12 mouse cellular contexts compared by ENCODE assay signal in the genomic region with DNA sequence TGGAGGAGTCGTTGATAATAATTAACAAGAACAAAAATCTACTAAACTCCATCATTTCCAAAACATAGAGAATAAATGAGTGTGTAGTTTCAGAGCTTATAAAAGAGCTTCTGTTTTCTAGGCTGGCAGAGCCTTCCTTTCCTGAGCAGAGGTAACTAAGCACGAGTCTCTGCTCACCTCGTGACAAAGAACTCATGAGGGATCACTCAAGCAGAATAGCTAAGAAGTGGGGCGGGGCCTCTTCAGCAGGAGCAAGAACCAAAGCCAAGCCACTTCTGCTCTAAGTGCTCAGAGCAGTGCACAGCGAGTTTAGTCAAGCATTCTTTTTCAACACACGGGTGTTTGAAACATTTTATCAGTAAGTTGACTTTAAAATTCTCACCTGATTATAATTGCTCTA. TPM values are rescaled to one million over a fixed set of nuclear protein-coding genes. Genes with fewer than 3 reads are reported as not detected.
DNase-seq lines count a peak whose midpoint lies in the region; ATAC-seq and TF ChIP-seq lines count a peak whose summit lies in the region.
"Had no signal": no experiment of that assay in that cellular context is flagged by ENCODE, and none has a peak within 500 bp of the region (broad histone marks: within the 10 kb centered on the region; RNA-seq: fewer than 3 reads in every experiment).

No protein-coding gene starts in this region.

- no peak overlapping the region for H3K4me2 ChIP-seq in kidney, embryonic 16.5 days (replicated peaks; ENCODE audit: low read depth, low read length)
- H3K4me2 ChIP-seq: heart, embryonic 11.5 days had no signal

- no peak overlapping the region for H3K27ac ChIP-seq in kidney, embryonic 16.5 days (ENCODE audit: low read length)

- H3K4me3 ChIP-seq in G1E (ENCODE audit: low read depth, low read length), result no peak overlapping the region
- H3K4me3 ChIP-seq in kidney, embryonic 16.5 days (ENCODE audit: low read length), result no peak overlapping the region

- WGBS in kidney, embryonic 16.5 days, result 44% methylated on average over 6 of the region's 6 CpGs

- H3K27me3 ChIP-seq in G1E (ENCODE audit: insufficient read depth, low read length), result no peaks in the 10 kb centered on the region
- no peaks in the 10 kb centered on the region for H3K27me3 ChIP-seq in kidney, embryonic 16.5 days (ENCODE audit: insufficient read depth, low read length)
- H3K27me3 ChIP-seq: Patski had no signal

- H3K9ac ChIP-seq in kidney, embryonic 16.5 days (replicated peaks; ENCODE audit: low read length), result no peak overlapping the region

- peaks cover 45% of the 10 kb centered on the region for H3K4me1 ChIP-seq in G1E (ENCODE audit: insufficient read depth, low read depth, low read length)
- no peaks in the 10 kb centered on the region for H3K4me1 ChIP-seq in kidney, embryonic 16.5 days (ENCODE audit: insufficient read depth, low read length)

- peaks cover 41% of the 10 kb centered on the region for H3K36me3 ChIP-seq in G1E (replicated peaks)
- no peaks in the 10 kb centered on the region for H3K36me3 ChIP-seq in kidney, embryonic 16.5 days (ENCODE audit: insufficient read depth, low read length)

- no peaks in the 10 kb centered on the region for H3K9me3 ChIP-seq in G1E (replicated peaks)
- H3K9me3 ChIP-seq in kidney, embryonic 16.5 days (ENCODE audit: low read length), result no peaks in the 10 kb centered on the region

- no peak for TF ChIP-seq CTCF in G1E (IDR thresholded peaks at IDR 0.05; ENCODE audit: low read depth, low read length)

- ATAC-seq in G1E (ENCODE audit: extremely low read depth, insufficient number of reproducible peaks, low FRiP score, poor library complexity, severe bottlenecking), result peak; percentile 90
- peak; percentile 57; the same call in 1 of the 2 replicates for ATAC-seq in kidney, embryonic 16.5 days (ENCODE audit: low FRiP score, low TSS enrichment)
- ATAC-seq: Patski had no signal

- peak; percentile 36 for DNase-seq in CD4-positive, CD25-positive, alpha-beta regulatory T cell, adult 2 months (ENCODE audit: low read depth, low spot score)
- no peak for DNase-seq in G1E (ENCODE audit: low spot score)
- peak; percentile 90 for DNase-seq in lung, postnatal 36 days
- DNase-seq in gastrocnemius, adult 8-10 months (ENCODE audit: low spot score in 2 of 2), result no peak
- DNase-seq in frontal cortex, postnatal 10 days (ENCODE audit: low spot score in 2 of 2), result no peak
- no peak for DNase-seq in gastrocnemius, adult 18-20 months (ENCODE audit: low spot score)
- DNase-seq: left cerebral cortex, postnatal 4 days; right cerebral cortex, postnatal 25 days; thymus, postnatal 25 days had no signal

RNA-seq across cellular contexts. Expression of a gene that starts 40.9 kb away (rescaled TPM):
- total RNA-seq in G1E (2014; fragmentation: Nextera tagmentation), result 875 and 1,036 TPM in 2 replicates
- 329 and 387 TPM in 2 replicates for total RNA-seq in G1E (2017)
- polyA plus RNA-seq in G1E (2012), result 53.7 and 54.0 TPM in 2 replicates
- 81.1 and 82.6 TPM in 2 replicates for polyA plus RNA-seq in kidney, embryonic 16.5 days (2015; fragmentation: Nextera tagmentation; extraction: Ambion mirVana)
- 10 to 100 TPM; 33.4 to 46.0 (median 39.4) TPM for total RNA-seq in gastrocnemius, adult 8-10 months (2022)
- total RNA-seq in gastrocnemius, adult 18-20 months (2021), result 10 to 100 TPM; 35.3 to 39.0 TPM

RNA-seq across cellular contexts. Expression of a gene that starts 45.7 kb away (rescaled TPM):
- total RNA-seq in G1E (2014; fragmentation: Nextera tagmentation), result 52.3 and 54.3 TPM in 2 replicates
- 24.9 and 25.8 TPM in 2 replicates for total RNA-seq in G1E (2017)
- 1.8 and 2.3 TPM in 2 replicates for polyA plus RNA-seq in G1E (2012)
- polyA plus RNA-seq in kidney, embryonic 16.5 days (2015; fragmentation: Nextera tagmentation; extraction: Ambion mirVana), result 19.6 and 20.8 TPM in 2 replicates
- total RNA-seq in gastrocnemius, adult 8-10 months (2022), result 10 to 100 TPM; 29.3 to 38.2 (median 31.6) TPM
- 10 to 100 TPM; 20.2 to 29.6 TPM for total RNA-seq in gastrocnemius, adult 18-20 months (2021)

Comparison
In these comparisons a context has a peak if more than half of its experiments do, and no peak if none do; other contexts are left out.
1. DNase-seq: peak in CD4-positive, CD25-positive, alpha-beta regulatory T cell, adult 2 months (single experiment) and lung, postnatal 36 days (single experiment); none in G1E (single experiment), gastrocnemius, adult 8-10 months (0 of 2), frontal cortex, postnatal 10 days (0 of 2) and gastrocnemius, adult 18-20 months (single experiment).
2. RNA of a gene that starts 40.9 kb away (total RNA-seq): 329 to 1,036 TPM in G1E; 33.4 to 46.0 TPM in gastrocnemius, adult 8-10 months and 35.3 to 39.0 TPM in gastrocnemius, adult 18-20 months; every median in the first group is over 4 times any median in the second.